Mouse (Mus musculus) monocyte, adult 5-6 weeks (primary cell): ENCODE measurements around the gene Sox21. TPM values are rescaled to one million over a fixed set of nuclear protein-coding genes. Genes with fewer than 3 reads are reported as not detected.

Experiments used
- ATAC-seq: fragments of 153-309, 156-312 bp; replicated peaks from 2 replicates; pipeline ENCODE4 v1.8.0; 2017; ENCODE audit warnings: mild to moderate bottlenecking; ENCODE audit not compliant: low TSS enrichment, insufficient number of reproducible peaks, severe bottlenecking, poor library complexity, low FRiP score
- total RNA-seq: library from RNA; stranded (forward); fragments of 200-1000, 200-491, 200-594 nt; gene quantifications from 3 replicates; pipeline ENCODE4 v1.2.3, GENCODE M21; 2017

The Sox21 gene
- total RNA-seq, 1 experiment from 2014 or later, result not detected

DNA sequence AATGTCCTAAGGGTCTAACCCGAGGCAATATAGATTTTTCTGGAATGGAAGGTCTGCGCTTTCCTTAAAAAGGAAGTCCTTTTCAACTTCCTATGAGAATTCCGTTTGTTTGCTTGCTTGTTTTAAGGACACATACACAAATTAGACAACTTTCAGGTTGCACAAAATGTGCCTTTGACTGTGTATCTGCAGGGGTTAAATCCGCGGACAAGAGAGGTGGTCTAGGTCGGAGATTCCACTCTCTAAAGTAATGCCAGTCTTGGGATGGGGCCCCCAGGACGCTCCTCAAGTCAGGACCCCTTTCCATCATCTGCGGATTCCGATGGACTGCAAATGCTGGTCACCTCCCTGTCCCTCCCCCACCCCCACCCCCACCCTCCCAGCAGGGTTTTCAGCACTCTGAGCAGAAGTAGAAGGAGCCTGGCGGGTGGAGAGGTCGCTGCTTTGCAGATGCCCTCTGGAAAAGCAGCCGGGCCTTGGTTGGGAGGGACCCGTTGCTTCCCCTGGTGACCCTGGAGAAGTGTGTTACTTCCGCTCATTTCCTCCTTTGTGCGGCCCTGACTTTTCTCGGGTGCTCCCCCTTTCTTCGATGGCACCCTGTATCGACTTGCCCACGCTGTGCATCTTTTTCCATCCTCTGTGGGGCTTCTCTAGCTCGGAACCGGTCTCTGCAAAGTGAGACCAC is 10.2 kb downstream of the Sox21 start:
- ATAC-seq, result no peak

DNA sequence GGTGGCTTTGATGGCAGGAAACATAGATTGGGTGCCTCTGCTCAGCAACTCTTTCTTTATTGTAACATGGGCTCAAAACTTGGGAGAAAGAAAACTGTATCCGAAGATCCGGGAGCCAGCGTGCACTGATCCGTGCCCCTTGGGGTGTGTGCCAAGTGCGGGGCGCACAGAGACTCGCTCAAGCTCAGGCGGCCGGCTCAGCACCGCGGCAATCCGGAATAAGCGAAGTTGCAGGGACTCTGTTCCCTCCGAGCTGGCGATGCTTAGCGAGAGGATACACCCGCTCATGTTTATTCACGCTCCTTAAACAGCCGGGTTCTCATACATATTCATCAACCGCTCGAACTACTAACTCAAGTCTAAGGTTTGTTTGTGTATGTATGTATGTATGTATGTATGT is 10.9 kb downstream of the Sox21 start:
- ATAC-seq, result no peak

DNA sequence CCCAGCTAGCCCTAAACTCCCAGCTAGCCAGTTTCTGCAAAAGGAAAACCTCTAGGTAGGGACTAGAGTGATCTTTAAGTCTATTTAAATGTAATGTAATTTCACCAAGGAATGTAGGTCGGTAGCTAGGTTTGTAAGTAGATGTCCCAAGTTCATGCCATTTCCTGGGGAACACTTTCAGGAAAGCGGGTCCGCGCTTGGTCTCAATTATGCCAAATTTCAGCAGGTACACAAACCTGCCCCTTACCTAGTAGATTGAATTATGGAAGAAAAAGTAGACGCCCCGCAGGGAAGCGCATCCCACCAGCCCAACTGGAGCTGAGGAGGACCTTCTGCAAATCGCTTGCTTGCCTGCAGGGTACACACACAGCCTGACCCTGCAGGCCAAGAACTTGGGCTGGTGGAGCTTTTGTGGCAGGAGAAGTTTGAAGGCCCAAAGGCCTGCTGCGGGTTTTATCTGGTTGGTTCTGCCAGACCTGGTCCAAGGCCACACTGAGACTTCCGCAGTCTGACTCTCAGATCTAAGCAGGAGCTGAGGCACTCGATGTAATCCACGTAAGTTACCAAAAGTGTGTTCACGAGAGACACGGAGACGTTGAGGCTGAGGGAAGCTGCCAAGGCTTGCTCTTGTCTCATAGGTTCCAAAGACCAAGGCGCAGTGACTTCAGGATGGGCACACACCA is 11.6 kb downstream of the Sox21 start:
- ATAC-seq, result no peak

DNA sequence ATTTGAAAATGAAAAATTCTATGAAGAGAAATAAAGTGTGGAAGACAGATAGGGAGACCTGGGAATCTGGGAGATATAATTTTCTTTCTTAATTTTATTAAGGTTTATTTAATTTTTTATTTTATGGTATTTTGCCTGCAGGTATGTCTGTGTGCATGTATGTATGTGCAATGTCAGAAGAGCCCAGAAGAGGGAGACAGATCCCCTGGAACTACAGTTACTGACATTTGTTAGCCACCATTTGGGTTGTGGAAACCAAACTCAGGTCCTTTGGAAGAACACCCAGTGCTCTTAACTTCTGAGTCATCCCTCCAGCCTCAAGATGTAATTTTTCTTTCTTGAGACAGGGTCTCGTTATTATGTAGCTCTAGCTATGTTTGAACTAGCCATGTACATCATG is 15.9 kb downstream of the Sox21 start:
- no peak for ATAC-seq

DNA sequence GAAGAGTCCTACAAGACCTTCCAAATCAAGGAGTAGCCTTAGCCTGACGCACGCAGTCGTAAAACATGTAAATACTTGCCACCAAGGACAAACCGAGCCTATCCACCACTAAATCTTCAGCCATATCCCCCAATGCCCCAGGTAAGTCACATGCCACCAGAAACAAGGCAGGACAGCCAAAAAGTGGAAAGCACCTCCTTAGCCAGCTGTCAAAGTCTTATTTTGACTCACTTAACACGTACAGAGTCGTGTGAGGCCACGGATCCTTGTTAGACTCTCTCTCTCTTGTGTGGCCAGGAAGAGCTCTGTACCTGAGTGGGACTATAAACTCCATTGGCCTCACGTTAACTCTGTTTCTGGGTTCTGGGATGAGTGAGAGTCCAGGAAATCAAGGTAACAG is 20.0 kb downstream of the Sox21 start:
- ATAC-seq, result no peak

DNA sequence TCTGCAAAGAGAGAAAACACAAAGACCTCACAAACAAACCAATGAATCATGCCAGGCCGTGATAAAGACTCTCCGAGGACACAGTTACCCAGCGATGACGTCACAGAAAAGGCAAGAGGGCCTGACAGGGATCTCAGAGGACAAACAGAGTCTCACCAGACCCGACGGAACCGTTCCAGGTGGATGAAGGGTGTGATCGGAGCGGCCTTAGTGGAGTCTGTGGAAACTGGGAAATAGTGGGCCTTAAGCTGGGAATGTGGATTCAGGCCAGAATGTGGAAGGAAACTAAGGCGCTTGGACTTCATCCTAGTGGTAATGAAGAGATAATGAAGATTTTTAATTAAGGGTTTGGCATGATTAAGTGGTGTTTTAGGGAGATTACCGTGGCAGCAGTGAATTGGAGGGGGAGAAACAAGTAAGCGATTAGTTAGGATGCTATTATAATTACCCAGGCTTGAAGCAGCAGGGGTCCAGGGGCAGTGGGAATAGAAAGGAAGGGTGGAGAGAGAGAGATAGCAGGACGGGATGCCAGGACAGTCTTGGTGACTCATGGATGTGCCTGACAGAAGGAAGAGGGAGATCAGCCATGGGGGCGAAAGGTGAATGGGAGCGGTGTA is 24.5 kb downstream of the Sox21 start:
- no peak for ATAC-seq

DNA sequence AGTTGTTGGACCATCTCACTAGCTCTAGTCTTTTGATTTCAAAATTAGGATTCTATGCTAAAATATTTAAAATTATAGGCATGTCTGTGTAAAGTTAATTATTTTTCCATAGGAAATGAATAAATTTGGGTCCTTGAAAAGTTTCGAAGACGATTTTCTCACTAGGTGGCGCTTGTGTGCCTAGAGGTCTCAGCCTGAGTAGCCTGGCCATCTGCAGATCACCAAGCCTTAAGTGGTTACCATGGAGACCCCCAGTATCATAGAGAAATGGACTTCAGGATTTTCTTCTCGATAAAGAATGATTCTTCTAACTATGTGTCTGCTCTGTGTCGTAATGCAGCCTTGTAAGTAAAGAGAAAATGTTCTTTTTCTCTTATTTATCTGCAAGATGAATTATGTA is 27.2 kb downstream of the Sox21 start:
- ATAC-seq, result no peak

DNA sequence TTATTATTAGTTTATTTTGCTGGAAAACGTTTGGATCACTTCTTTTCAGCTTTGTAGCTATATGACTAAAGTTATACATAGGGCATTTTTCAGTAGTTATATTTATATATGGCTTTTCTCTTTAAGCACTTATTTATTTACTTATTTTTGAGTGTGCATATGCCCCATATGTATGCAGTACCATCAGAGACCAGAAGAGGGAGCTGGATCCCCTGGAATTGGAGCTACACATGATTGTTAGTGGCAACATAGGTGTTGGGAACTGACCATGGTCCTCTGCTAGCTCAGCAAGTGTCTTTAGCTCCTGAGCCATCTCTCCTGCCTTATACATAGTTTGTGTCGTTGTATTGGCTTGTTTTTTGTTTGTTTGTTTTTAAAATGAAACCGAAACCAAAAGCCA is 29.5 kb downstream of the Sox21 start:
- no peak for ATAC-seq

DNA sequence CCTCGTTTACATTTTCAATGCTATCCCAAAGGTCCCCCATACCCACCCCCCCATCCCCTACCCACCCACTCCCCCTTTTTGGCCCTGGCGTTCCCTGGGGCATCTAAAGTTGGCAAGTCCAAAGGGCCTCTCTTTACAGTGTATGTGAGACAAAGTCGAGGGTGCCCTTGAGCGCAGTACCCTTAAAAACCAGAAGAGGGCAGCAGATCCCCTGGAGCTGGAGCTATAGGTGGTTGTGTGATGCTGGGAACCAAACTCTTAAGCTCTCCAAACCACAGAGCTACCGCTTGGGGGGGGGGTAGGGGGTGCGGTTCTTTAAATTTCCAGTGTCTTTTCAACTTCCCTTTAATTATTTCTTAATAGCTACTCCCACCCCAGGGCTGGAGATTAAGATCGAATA is 33.8 kb downstream of the Sox21 start:
- ATAC-seq, result no peak

DNA sequence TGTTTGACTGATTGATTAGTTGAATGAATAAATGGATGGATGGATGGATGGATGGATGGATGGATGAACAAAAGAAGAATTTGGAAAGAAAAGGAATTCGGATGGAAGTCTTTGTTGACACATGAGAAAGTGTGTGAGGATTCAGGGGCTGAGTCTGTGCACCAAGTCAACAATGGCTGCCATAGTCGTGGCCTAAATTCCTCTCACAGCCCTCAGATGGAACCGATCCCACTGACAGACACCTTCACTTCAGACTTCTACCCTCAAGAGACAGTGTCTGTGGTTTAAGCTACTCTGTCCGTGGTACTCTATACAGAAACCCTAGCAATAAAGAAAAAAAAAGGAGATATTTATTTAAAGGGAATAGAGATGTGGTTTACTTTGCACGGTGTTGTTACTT is 34.8 kb downstream of the Sox21 start:
- ATAC-seq, result no peak

DNA sequence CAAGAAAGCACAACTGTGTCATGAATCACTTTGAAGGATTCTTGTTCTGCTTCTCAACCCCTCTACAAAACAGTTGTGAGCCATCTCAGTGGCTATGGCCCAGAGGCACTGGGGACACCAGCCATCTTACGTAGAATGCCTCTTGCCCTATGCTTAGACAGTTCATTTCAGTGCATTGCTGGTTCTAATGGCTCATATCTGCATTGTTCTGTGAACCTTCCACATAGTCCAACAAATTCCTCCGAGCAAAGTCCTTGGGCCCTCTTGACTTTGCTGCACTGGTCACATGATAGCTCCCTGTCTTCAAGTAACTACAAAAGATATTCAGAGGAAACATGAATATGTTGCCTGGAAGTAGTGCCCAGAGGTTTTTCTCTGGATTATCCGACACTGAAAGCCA is 36.1 kb downstream of the Sox21 start:
- no peak for ATAC-seq

DNA sequence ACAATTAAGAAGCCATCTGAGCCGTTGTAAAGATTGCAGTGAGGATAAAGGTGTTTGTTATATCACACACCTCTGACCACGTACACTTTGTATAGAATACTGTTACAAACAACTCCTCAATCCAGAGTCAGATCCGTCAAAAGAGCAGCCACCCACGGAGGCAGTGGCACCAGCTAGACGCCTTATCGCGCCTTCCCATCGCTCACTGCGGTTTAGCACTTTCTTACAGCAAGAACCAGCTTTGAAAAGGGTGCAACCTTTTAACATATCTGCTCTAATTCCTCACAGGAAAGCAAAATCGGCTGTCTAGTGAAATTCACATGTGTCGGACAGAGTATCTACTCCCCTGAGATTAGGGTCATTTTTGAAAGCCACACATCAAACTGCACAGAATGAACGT is 39.8 kb downstream of the Sox21 start:
- ATAC-seq, result no peak

DNA sequence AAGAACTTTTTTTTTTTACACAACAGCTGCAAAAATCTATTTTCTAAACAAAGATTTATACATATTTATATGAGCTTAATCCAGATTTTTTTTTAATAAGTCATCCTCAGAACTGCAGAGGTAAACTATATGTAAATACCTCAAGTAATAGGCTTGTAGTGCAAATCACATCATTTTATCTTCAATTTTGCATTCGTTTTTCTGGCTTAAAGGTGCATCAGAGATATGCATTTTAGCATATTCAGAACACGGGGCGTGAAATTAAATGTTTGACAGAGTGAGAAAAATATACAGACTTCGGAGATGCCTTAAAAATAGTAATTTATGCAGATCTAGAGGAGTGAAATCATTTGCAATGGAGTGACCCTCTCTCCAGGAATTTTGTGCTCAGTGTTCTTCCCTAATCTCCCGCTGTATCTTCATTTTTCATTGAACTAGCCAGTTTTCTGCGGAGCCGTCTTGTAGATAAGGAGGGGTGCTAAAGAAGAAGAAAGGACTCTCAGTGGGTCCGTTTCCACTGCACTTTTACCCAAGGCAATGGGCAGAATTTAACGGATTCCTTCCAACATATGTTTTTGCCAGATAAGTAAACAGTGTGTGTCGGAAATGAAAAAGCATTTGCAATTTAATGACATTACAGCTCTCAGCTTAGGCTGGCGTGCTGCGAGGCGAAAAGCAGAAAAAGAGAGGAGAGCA is 42.5 kb downstream of the Sox21 start:
- ATAC-seq, result no peak

DNA sequence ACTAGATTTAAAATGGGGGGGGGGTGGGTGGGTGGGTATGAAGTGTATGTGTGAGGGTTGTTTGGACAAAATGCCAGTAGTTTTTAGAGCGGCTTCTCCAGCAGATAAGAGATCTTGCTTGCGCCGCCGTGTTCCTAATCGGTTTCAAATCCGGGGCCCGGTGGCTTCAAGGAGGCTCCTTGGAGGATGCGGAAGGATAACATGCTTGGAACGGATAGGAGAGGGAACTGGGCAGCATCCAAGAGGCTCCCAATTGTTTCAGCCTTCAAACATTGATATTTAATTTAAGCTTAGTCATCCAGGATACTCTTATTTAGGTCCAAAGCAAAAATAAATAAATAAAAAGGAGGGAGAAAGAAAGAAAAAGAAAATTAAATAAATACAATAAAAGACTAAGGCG is 43.2 kb downstream of the Sox21 start:
- ATAC-seq, result no peak

DNA sequence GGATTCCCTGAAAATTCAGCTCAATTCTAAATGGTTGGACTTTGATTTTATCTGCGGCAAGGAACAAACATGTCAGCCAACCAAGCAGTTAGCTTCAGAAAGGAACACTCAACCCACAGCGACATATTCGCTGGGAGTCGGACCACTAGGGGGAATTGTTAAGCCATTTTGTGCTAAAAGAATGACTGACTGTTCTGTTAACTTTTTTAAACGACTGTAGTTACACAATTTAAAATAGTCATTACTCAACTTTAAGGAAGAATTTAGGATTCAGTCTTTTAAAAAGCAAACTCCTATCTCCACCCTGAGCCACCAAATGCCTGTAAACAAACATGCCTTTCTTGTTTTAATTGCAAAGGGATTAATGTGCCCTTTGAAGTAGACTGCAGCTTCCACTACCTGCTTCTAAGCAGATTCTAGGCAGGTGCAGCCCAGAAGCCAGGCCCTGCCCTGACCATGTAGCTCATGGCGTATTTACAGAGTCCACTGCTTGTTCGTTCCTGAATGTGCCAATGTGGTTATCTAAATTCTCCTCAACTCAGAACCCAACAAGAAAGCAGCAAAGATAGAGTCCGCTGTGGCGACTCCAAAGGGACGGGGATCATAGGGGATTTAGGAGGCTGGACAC is 43.7 kb downstream of the Sox21 start:
- no peak for ATAC-seq

DNA sequence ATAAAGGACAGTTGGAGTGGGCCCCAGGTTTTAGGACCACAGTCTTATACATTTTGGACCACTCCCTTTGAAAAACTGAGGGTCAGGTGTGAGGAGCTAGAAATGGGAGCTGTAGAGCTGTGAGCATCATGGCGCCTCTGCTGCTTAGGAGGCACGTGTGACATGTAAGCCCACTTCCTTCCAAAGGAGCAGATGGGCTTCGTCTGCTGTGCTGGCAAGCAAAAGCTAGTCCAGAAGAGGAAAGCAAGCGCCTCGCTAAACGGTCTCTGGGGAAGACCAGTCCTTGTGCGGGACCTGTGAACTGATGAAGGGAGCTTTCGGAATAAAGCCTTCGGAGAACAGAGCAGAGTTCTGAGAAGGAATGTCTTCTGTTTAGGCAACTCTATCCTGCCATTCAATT is 45.4 kb downstream of the Sox21 start:
- no peak for ATAC-seq
